7 mouse cellular contexts compared by ENCODE assay signal in genomic region chr17:83997778-83998177, GRCm38 (mm10).
DNase-seq lines count a peak whose midpoint lies in the region; ATAC-seq and TF ChIP-seq lines count a peak whose summit lies in the region.

No protein-coding gene starts in this region.

- no peaks in the 10 kb centered on the region for H3K9me3 ChIP-seq in G1E (replicated peaks)
- no peaks in the 10 kb centered on the region for H3K9me3 ChIP-seq in limb, embryonic 10.5 days (replicated peaks)

- H3K4me3 ChIP-seq in G1E (ENCODE audit: low read depth, low read length) = no peak overlapping the region; the same call in 1 of the 2 replicates
- H3K4me3 ChIP-seq in kidney, adult 2 months (ENCODE audit: insufficient read depth, low read depth, low read length) = no peak overlapping the region
- H3K4me3 ChIP-seq in limb, embryonic 10.5 days = no peak overlapping the region

- no peak for TF ChIP-seq POLR2A in kidney, adult 2 months (IDR thresholded peaks at IDR 0.05; ENCODE audit: low read depth, low read length)

- DNase-seq in CD4-positive helper T cell, adult 2 months (ENCODE audit: low read depth, low spot score) = peak; percentile 72
- peak; percentile 38 for DNase-seq in G1E (ENCODE audit: low spot score)
- DNase-seq in embryo, embryonic 11 days = peak; percentile 48
- DNase-seq in kidney, adult 2 months = peak; percentile 71
- no peak for DNase-seq in limb, embryonic 10.5 days (ENCODE audit: low spot score)
- DNase-seq in retina, postnatal 1 day = peak; percentile 70
- DNase-seq in thymus, postnatal 25 days = peak; percentile 83

- TF ChIP-seq CTCF in G1E (IDR thresholded peaks at IDR 0.05; ENCODE audit: low read depth, low read length) = peak; percentile 67
- peak; percentile 79 for TF ChIP-seq CTCF in kidney, adult 2 months (conservative IDR thresholded peaks at IDR 0.05; ENCODE audit: insufficient read depth, insufficient read length, low read depth, low read length)

- H3K36me3 ChIP-seq in G1E (replicated peaks) = no peaks in the 10 kb centered on the region
- H3K36me3 ChIP-seq in kidney, adult 2 months (ENCODE audit: control insufficient read depth, insufficient read depth, low read length) = no peaks in the 10 kb centered on the region
- H3K36me3 ChIP-seq in limb, embryonic 10.5 days = no peaks in the 10 kb centered on the region

- H3K27ac ChIP-seq in kidney, adult 2 months (ENCODE audit: insufficient read depth, low read depth, low read length) = no peak overlapping the region
- H3K27ac ChIP-seq in limb, embryonic 10.5 days = peak overlapping the region; percentile 67

- peaks cover 9% of the 10 kb centered on the region; the same call in 1 of the 2 replicates for H3K27me3 ChIP-seq in G1E (ENCODE audit: insufficient read depth, low read length)
- no peaks in the 10 kb centered on the region for H3K27me3 ChIP-seq in kidney, adult 2 months (replicated peaks; ENCODE audit: control insufficient read depth, insufficient read depth, low read length)
- H3K27me3 ChIP-seq in limb, embryonic 10.5 days (ENCODE audit: low read depth, poor library complexity, severe bottlenecking) = no peaks in the 10 kb centered on the region

- H3K4me1 ChIP-seq in G1E (ENCODE audit: insufficient read depth, low read depth, low read length) = peaks cover 46% of the 10 kb centered on the region
- H3K4me1 ChIP-seq in kidney, adult 2 months (ENCODE audit: control insufficient read depth, insufficient read depth, low read length) = no peaks in the 10 kb centered on the region
- H3K4me1 ChIP-seq in limb, embryonic 10.5 days = peaks cover 21% of the 10 kb centered on the region

- no peak for ATAC-seq in G1E (ENCODE audit: extremely low read depth, insufficient number of reproducible peaks, low FRiP score, poor library complexity, severe bottlenecking)

- WGBS in kidney, adult 2 months = 84% methylated on average over 11 of the region's 11 CpGs
- WGBS in limb, embryonic 10.5 days = 87% methylated on average over 11 of the region's 11 CpGs
